Mouse (Mus musculus): Measurements from ENCODE around the gene Tubg1. TPM values are rescaled to one million over a fixed set of nuclear protein-coding genes. Genes with fewer than 3 reads are reported as not detected.
A peak's percentile ranks its signal among the peaks of the same experiment; 100 is the strongest.

The Tubg1 gene
- polyA plus RNA-seq, 1 experiment from 2014 or later, result 49.7 TPM

GRCm38 (mm10) chr11:101084246-101084645 lies 35.5 kb upstream of the Tubg1 start:
- Histone ChIP-seq H3K9me3 (replicated peaks) (no peaks in the 10 kb centered on the region), H3K27me3 (peaks cover 27% of the 10 kb centered on the region), H3K4me1 (replicated peaks) (peaks cover 79% of the 10 kb centered on the region), H3K4me3 (replicated peaks) (no peak overlapping the region), H3K9ac (peak overlapping the region; percentile 26), H3K4me2 (no peak overlapping the region), H3K27ac (no peak overlapping the region; the same call in 1 of the 2 replicates), H3K36me3 (peaks cover 27% of the 10 kb centered on the region)
- 80% methylated on average over 14 of the region's 14 CpGs for WGBS (ENCODE audit: insufficient replicate concordance)
- no peak for ATAC-seq (ENCODE audit: low read depth)
- no peak for DNase-seq

- Histone ChIP-seq H3K27ac (no peak overlapping the region; the same call in 1 of the 2 replicates), H3K9me3 (replicated peaks) (no peaks in the 10 kb centered on the region), H3K4me2 (no peak overlapping the region), H3K27me3 (peaks cover 21% of the 10 kb centered on the region), H3K4me3 (replicated peaks) (no peak overlapping the region), H3K36me3 (peaks cover 32% of the 10 kb centered on the region), H3K9ac (no peak overlapping the region), H3K4me1 (replicated peaks) (peaks cover 74% of the 10 kb centered on the region)
- 87% methylated on average over 12 of the region's 12 CpGs for WGBS (ENCODE audit: insufficient replicate concordance)
- DNase-seq (no peak), ATAC-seq (ENCODE audit: low read depth) (no peak)
Measured at GRCm38 (mm10) chr11:101084811-101085210, 34.9 kb upstream of the Tubg1 start.

- ATAC-seq (ENCODE audit: low read depth), result no peak
- H3K27ac ChIP-seq, result peak overlapping the region; percentile 82
- H3K36me3 ChIP-seq, result peaks cover 42% of the 10 kb centered on the region
- DNase-seq, result no peak
- WGBS (ENCODE audit: insufficient replicate concordance), result 85% methylated on average over 18 of the region's 18 CpGs
- no peak overlapping the region for H3K4me3 ChIP-seq (replicated peaks)
- no peaks in the 10 kb centered on the region for H3K9me3 ChIP-seq (replicated peaks)
- H3K27me3 ChIP-seq, result peaks cover 12% of the 10 kb centered on the region
- peak overlapping the region; percentile 98 for H3K4me2 ChIP-seq
- peaks cover 72% of the 10 kb centered on the region for H3K4me1 ChIP-seq (replicated peaks)
- peak overlapping the region; percentile 92; the same call in 1 of the 2 replicates for H3K9ac ChIP-seq
Measured at GRCm38 (mm10) chr11:101085617-101086322, 34.0 kb upstream of the Tubg1 start.

- no peak for ATAC-seq (ENCODE audit: low read depth)
- Histone ChIP-seq H3K4me2 (peak overlapping the region; percentile 98), H3K27ac (peak overlapping the region; percentile 82), H3K4me3 (replicated peaks) (peak overlapping the region; percentile 87), H3K9me3 (replicated peaks) (no peaks in the 10 kb centered on the region), H3K9ac (peak overlapping the region; percentile 92), H3K36me3 (peaks cover 47% of the 10 kb centered on the region), H3K4me1 (replicated peaks) (peaks cover 66% of the 10 kb centered on the region), H3K27me3 (peaks cover 6% of the 10 kb centered on the region)
- 76% methylated on average over 6 of the region's 6 CpGs for WGBS (ENCODE audit: insufficient replicate concordance)
- DNase-seq, result no peak
Measured at GRCm38 (mm10) chr11:101086323-101086674, 33.4 kb upstream of the Tubg1 start.

- no peaks in the 10 kb centered on the region for H3K27me3 ChIP-seq
- no peaks in the 10 kb centered on the region for H3K9me3 ChIP-seq (replicated peaks)
- H3K4me2 ChIP-seq, result peak within 1 kb of the TSS; percentile 98
- H3K9ac ChIP-seq, result peak within 1 kb of the TSS; percentile 92
- peaks cover 59% of the 10 kb centered on the region for H3K4me1 ChIP-seq (replicated peaks)
- H3K4me3 ChIP-seq (replicated peaks), result peak within 1 kb of the TSS; percentile 87
- ATAC-seq (ENCODE audit: low read depth) (peak; percentile 79), DNase-seq (peak; percentile 86)
- 3% methylated on average over 52 of the region's 52 CpGs for WGBS (ENCODE audit: insufficient replicate concordance)
- H3K36me3 ChIP-seq, result peaks cover 54% of the 10 kb centered on the region
- H3K27ac ChIP-seq, result peak within 1 kb of the TSS; percentile 82
Measured at GRCm38 (mm10) chr11:101086756-101087681, 32.7 kb upstream of the Tubg1 start, which contains the start of gene Mlx. Mlx (plus strand) TSS chr11:101087277.

- peak overlapping the region; percentile 92 for H3K9ac ChIP-seq
- peaks cover 61% of the 10 kb centered on the region for H3K36me3 ChIP-seq
- no peak for ATAC-seq (ENCODE audit: low read depth)
- H3K4me2 ChIP-seq, result peak overlapping the region; percentile 98
- peak overlapping the region; percentile 87 for H3K4me3 ChIP-seq (replicated peaks)
- peaks cover 55% of the 10 kb centered on the region for H3K4me1 ChIP-seq (replicated peaks)
- no peaks in the 10 kb centered on the region for H3K9me3 ChIP-seq (replicated peaks)
- DNase-seq, result no peak
- 11% methylated on average over 8 of the region's 8 CpGs for WGBS (ENCODE audit: insufficient replicate concordance)
- peak overlapping the region; percentile 82 for H3K27ac ChIP-seq
- H3K27me3 ChIP-seq, result no peaks in the 10 kb centered on the region
Measured at GRCm38 (mm10) chr11:101087682-101088055, 32.1 kb upstream of the Tubg1 start.

GRCm38 (mm10) chr11:101089931-101090330 lies 29.8 kb upstream of the Tubg1 start:
- H3K4me1 ChIP-seq (replicated peaks), result peaks cover 48% of the 10 kb centered on the region
- H3K27ac ChIP-seq, result peak overlapping the region; percentile 49; the same call in 1 of the 2 replicates
- no peak for ATAC-seq (ENCODE audit: low read depth)
- no peak overlapping the region for H3K4me3 ChIP-seq (replicated peaks)
- no peaks in the 10 kb centered on the region for H3K27me3 ChIP-seq
- WGBS (ENCODE audit: insufficient replicate concordance), result 73% methylated on average over 1 of the region's 1 CpGs
- H3K4me2 ChIP-seq, result no peak overlapping the region
- peaks cover 66% of the 10 kb centered on the region for H3K36me3 ChIP-seq
- no peak overlapping the region for H3K9ac ChIP-seq
- no peak for DNase-seq
- H3K9me3 ChIP-seq (replicated peaks), result no peaks in the 10 kb centered on the region

GRCm38 (mm10) chr11:101094930-101095313 lies 24.8 kb upstream of the Tubg1 start:
- peak overlapping the region; percentile 90 for H3K9ac ChIP-seq
- H3K27ac ChIP-seq, result peak overlapping the region; percentile 96
- peaks cover 30% of the 10 kb centered on the region for H3K4me1 ChIP-seq (replicated peaks)
- peaks cover 75% of the 10 kb centered on the region for H3K36me3 ChIP-seq
- under 1% methylated on average over 18 of the region's 18 CpGs for WGBS (ENCODE audit: insufficient replicate concordance)
- H3K4me2 ChIP-seq, result peak overlapping the region; percentile 99
- H3K9me3 ChIP-seq (replicated peaks), result no peaks in the 10 kb centered on the region
- peak overlapping the region; percentile 89 for H3K4me3 ChIP-seq (replicated peaks)
- no peak for DNase-seq
- no peaks in the 10 kb centered on the region for H3K27me3 ChIP-seq
- ATAC-seq (ENCODE audit: low read depth), result peak; percentile 14

- Histone ChIP-seq H3K4me3 (replicated peaks) (peak within 1 kb of the TSS; percentile 89), H3K27me3 (no peaks in the 10 kb centered on the region), H3K36me3 (peaks cover 75% of the 10 kb centered on the region), H3K9me3 (replicated peaks) (no peaks in the 10 kb centered on the region), H3K9ac (peak within 1 kb of the TSS; percentile 90), H3K4me2 (peak within 1 kb of the TSS; percentile 99), H3K27ac (peak within 1 kb of the TSS; percentile 96), H3K4me1 (replicated peaks) (peaks cover 30% of the 10 kb centered on the region)
- DNase-seq (peak; percentile 92), ATAC-seq (ENCODE audit: low read depth) (peak; percentile 96)
- under 1% methylated on average over 43 of the region's 43 CpGs for WGBS (ENCODE audit: insufficient replicate concordance)
Measured at GRCm38 (mm10) chr11:101095314-101096024, 24.3 kb upstream of the Tubg1 start, which contains the start of gene Psmc3ip. Psmc3ip (minus strand) TSS chr11:101095436.

GRCm38 (mm10) chr11:101098231-101098630 lies 21.5 kb upstream of the Tubg1 start:
- 81% methylated on average over 8 of the region's 8 CpGs for WGBS (ENCODE audit: insufficient replicate concordance)
- H3K4me1 ChIP-seq (replicated peaks), result peaks cover 30% of the 10 kb centered on the region
- H3K4me3 ChIP-seq (replicated peaks), result no peak overlapping the region
- H3K4me2 ChIP-seq, result no peak overlapping the region
- H3K9me3 ChIP-seq (replicated peaks), result no peaks in the 10 kb centered on the region
- DNase-seq, result no peak
- no peak overlapping the region for H3K27ac ChIP-seq
- H3K36me3 ChIP-seq, result peaks cover 74% of the 10 kb centered on the region
- H3K9ac ChIP-seq, result no peak overlapping the region
- H3K27me3 ChIP-seq, result no peaks in the 10 kb centered on the region
- no peak for ATAC-seq (ENCODE audit: low read depth)

- 86% methylated on average over 5 of the region's 5 CpGs for WGBS (ENCODE audit: insufficient replicate concordance)
- no peaks in the 10 kb centered on the region for H3K9me3 ChIP-seq (replicated peaks)
- DNase-seq (no peak), ATAC-seq (ENCODE audit: low read depth) (no peak)
- no peak overlapping the region for H3K4me2 ChIP-seq
- H3K4me1 ChIP-seq (replicated peaks), result no peaks in the 10 kb centered on the region
- H3K9ac ChIP-seq, result no peak overlapping the region
- H3K4me3 ChIP-seq (replicated peaks), result no peak overlapping the region
- no peaks in the 10 kb centered on the region for H3K27me3 ChIP-seq
- no peak overlapping the region for H3K27ac ChIP-seq
- peaks cover 76% of the 10 kb centered on the region for H3K36me3 ChIP-seq
Measured at GRCm38 (mm10) chr11:101103011-101103410, 16.7 kb upstream of the Tubg1 start.

Measured in liver, embryonic 13.5 days (tissue).